Mouse (Mus musculus) v-Abl transformed pro-B cells (cell line): ENCODE data around the gene Gfi1.

Source experiments
- in situ Hi-C, 2 experiments: fragments of 400-800 bp; cut with MboI; formaldehyde crosslinking; loops; one replicate each; pipeline ENCODE4 v1.15.1; 2025; ENCODE audit not compliant: unreplicated experiment in 2 of 2

Gene Gfi1

GRCm38 (mm10) chr5:107725435-107726261, at the start of gene Gfi1:
Gene Gfi1 (minus strand): TSS chr5:107726036.
- in situ Hi-C loops = loop anchor here in 1 of 2 experiments (25.0 kb wide), 1 partner anchor 838 kb away; no protein-coding TSS in a partner anchor

GRCm38 (mm10) chr5:107772049-107772448, 46.2 kb upstream of the Gfi1 start:
- in situ Hi-C loops = no loop called here

DNA sequence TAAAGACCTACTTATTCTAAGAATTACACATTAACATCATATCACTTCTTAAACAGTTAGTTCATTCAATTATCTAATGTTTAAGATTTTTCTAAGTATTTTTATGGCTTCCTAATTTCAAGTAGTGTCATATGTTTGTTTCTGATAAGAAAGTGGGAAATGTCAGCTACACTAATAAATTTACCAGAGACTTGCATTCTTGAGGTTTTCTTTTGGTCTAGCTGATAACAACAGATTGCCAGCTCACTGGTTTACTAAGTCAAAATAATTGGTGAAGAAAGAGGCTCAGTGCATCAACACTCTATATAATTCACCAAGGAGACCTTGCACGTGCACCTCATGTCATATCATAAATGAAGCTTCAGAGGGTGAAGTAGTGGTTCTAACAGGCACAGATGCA, 42.4 kb upstream of the Gfi1 start:
- in situ Hi-C loops = no loop called here

GRCm38 (mm10) chr5:107765946-107766345, 40.1 kb upstream of the Gfi1 start:
- in situ Hi-C loops = no loop called here

GRCm38 (mm10) chr5:107764486-107764885, 38.6 kb upstream of the Gfi1 start:
- in situ Hi-C loops = no loop called here

DNA sequence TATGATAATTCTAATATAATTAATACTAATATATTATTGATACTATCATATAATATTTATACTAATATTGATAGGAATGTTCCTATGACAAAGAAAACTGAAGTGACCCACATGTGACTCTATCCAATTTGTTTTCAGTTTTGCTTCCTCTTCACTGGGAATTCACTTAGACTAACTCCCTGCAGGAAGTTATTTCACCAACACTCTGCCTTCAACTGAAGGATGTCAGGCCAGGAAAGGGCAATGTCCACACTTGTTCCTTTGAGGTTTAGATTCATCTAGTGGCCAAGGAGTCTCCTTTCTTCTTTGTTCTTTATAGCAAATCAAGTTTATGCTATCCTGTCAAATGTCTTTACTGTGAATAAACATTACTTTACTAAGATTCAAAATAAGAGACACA, 37.8 kb upstream of the Gfi1 start:
- in situ Hi-C loops = no loop called here

DNA sequence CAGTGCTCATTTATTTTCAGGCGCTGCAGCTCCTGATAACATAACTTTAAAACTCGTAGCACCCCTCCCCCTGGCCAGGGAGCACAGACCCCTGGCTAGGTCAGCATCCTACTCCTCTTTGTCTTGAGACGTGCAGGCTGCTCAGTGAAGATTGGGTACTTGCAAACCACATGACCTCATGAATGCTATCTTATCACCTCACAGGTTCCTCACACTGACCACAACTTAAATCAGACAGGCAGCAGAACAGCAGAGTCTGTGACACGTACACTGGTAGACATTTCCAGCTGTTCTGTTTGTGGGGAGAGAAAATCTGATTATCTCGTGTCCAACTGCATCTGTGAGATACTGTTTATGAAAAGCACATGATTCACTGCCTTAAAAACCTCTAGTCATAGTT, 33.3 kb upstream of the Gfi1 start:
- in situ Hi-C loops = no loop called here

DNA sequence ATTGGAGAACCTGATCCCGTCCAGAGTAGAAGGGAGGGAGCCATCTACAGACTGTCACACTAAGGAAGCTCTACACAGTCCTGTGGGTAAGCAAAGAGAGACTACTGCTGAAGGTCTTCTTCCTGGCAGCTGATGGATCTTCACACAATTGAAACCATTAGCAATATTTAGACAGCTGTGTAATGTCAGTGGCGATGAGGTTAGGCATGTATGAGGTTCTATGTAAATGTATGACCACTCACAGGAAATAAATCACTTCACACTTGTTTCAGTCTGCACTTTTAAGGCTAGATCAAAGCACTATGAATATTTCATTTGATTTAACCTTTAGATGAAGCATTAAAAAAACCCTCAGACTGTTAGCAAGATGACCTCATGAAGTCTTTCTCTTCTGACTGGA, 30.2 kb upstream of the Gfi1 start:
- in situ Hi-C loops = no loop called here

- in situ Hi-C loops = no loop called here
Measured at GRCm38 (mm10) chr5:107754740-107755139, 28.9 kb upstream of the Gfi1 start.

DNA sequence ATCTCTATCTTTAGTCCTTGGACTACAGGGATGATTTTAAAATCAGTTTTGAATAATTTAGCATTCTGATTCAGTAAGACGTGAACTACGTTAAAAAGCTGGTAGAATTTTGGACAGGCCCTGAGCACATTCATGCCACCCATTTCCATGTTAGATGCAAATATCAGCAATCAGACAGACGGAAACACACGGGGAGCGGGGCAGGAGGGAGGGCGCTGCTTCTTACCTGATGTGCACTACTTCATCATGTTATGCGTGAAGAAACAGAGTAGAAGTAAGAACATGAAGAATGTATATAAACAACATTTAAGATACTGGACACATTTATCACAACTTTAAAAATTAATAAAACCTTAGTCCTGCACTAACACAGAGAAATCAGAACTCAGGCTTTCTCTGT, 27.8 kb upstream of the Gfi1 start:
- in situ Hi-C loops = no loop called here

DNA sequence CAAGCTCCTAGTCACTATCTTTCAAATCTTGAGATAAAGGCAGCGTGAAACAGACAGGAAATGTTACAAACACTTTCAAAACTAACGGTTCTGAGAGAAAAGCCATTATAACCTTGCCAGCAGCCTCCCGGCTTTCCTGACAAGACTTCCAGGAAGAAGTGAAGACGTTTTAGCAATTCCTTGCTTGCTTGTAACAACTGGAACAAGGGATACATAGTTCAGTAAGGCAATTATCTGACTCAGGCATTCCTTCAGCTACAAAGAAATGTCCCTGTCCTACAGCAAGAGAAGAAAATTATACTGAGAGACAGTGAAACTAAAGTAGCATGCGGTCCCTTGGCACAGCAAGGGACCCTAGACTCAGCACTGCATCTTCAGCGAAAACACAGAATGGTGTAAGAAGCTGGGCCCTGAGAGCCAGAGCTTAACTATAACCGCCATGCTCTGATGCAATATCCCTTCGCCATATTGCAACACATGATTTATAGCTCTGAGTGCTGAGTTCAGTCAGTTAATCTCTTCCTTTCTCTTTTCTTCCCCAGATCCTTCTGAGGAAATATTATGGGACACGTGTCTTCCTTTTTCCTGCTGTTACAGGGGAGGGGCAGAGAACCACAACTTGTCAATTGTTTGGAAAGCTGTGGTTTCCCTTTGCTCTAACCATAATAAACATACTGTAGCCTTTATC, 23.5 kb upstream of the Gfi1 start:
- in situ Hi-C loops = loop anchor here in 1 of 2 experiments (25.0 kb wide), 1 partner anchor 862 kb away; no protein-coding TSS in a partner anchor

- in situ Hi-C loops = loop anchor here in 1 of 2 experiments (25.0 kb wide), 1 partner anchor 852 kb away; no protein-coding TSS in a partner anchor
Measured at GRCm38 (mm10) chr5:107739023-107739422, 13.2 kb upstream of the Gfi1 start.

GRCm38 (mm10) chr5:107738296-107738695, 12.5 kb upstream of the Gfi1 start:
- in situ Hi-C loops = loop anchor here in 1 of 2 experiments (25.0 kb wide), 1 partner anchor 851 kb away; no protein-coding TSS in a partner anchor

- in situ Hi-C loops = loop anchor here in 1 of 2 experiments (25.0 kb wide), 1 partner anchor 849 kb away; no protein-coding TSS in a partner anchor
Measured at GRCm38 (mm10) chr5:107736171-107736570, 10.3 kb upstream of the Gfi1 start.

DNA sequence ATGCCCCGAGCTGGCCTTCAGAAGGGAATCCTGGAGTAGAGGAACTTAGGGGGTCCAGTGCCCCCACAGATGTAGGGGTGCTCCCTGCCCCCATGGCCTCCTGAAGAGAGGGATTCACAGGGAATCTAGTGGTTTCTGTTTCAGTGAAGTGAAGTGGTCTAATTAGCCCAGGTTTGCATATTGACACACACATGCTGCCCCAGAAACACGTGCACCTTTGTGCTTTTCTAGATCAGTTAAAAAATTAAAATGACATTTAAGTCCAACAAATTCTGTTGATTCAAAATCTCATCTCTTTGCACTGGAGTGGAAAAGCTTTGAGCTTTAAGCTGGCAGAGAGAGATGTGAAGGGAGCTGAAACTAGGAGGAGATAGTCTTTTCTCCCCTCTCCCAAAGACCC, 6.0 kb upstream of the Gfi1 start:
- in situ Hi-C loops = loop anchor here in 1 of 2 experiments (25.0 kb wide), 1 partner anchor 845 kb away; no protein-coding TSS in a partner anchor

- in situ Hi-C loops = loop anchor here in 1 of 2 experiments (25.0 kb wide), 1 partner anchor 844 kb away; no protein-coding TSS in a partner anchor
Measured at GRCm38 (mm10) chr5:107731408-107731807, 5.6 kb upstream of the Gfi1 start.

GRCm38 (mm10) chr5:107727007-107727402, 1.2 kb upstream of the Gfi1 start:
- in situ Hi-C loops = loop anchor here in 1 of 2 experiments (25.0 kb wide), 1 partner anchor 840 kb away; no protein-coding TSS in a partner anchor

DNA sequence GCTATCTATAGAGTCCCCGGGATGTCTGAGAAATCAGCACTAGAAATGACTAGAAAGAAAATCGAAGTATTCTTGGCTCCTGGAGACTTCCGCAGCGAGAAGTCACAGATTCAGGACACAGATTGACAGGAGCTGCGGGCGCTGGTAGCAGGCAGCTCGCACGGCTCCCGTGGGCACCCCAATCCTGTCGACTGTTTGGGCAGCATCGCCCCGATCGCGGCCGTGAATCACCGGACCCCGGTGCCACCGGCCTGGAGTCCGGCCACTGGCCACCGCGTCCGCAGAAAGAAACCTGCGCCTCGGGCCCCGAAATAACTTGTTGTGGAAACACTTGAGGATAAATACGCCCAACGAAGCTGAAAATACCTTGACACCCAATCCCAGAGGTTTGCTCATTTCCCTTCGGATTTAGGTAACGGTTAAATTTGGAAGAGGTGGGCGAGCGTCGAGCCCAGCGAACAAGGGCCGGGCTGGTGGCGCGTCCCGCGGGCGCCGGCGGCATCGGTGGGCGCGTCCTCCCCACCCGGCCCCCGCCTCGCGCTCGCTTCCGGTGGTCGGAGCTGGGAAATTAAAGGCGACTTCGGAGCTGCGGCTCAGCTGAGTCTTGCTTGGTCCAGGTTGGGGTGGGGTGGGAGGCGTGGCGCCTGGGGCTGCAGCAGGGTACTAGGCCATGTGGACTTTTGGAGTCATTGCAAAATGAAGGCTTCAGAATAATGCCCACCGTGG, 608 bp upstream of the Gfi1 start:
- in situ Hi-C loops = loop anchor here in 1 of 2 experiments (25.0 kb wide), 1 partner anchor 839 kb away; no protein-coding TSS in a partner anchor

GRCm38 (mm10) chr5:107724661-107725434, 988 bp downstream of the Gfi1 start:
- in situ Hi-C loops = loop anchor here in 1 of 2 experiments (25.0 kb wide), 1 partner anchor 838 kb away; no protein-coding TSS in a partner anchor
